Mouse (Mus musculus) retina, postnatal 1 day (tissue): ENCODE results near the gene Insig1.

Source experiments
- DNase-seq: peaks from one replicate; pipeline ENCODE4 v3.0.0-alpha.2; 2012

Insig1 gene

DNA sequence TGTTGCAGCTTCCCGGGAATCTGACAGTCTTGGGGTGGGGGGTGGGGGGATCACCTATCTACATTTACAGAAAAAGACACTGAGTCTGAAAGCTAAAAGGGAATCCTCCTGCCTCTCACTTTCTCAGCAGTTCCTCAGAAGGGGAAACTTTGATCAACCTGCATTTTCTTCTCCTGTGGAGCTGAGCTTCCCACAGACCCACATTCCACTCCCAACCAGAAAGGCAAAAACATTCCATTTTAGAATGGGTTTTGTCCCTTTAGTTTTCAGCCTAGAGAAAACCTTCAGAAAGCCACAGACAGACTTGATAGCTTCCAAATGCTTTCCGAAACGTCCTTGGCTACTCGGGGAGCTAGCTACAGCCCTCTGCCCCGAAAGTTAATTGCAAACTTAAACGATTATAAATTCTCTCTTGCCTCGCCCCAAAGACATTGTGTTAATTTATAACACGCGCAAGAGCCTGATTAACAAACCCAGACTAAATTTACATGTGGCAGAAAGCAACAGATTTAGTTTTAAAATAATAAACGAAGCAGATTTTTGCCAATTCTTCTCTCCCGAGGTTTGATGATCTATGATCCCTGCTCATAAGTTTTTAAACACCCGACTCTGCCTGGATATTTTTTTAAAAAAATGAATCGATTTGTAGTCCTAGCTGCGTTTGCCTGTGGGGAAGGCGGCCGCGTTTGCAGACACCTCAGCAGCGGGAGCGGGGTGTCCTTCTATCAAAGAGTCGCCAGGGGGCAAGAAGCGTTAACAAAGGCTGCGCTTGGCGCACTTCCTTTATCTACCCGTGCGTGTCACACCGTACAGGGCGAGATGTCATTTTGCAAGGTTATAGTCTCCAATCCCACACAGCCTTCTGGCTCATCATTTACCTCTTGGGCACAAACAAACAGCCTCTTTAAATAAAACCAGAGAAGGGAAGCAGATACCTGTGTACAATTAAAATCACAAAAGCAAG, 51.6 kb downstream of the Insig1 start:
- DNase-seq, result peak; percentile 87

DNA sequence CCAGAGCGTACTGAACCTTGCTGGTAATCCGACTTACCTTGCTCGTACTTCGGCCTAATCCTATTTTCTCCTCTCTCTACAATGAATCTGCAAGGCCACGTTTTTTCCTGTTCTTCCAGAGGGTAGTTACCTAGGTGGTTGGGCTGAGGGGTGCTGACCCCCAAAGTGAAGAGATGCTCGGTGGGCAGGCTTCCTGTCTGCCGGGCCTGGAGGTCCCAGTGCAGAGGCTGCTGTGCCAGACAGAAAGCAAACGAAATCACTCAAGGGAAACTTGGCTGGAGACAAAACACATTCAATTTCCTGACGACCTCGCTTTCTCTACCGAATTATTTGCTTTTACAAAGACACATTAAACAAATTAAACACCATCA, 52.3 kb downstream of the Insig1 start:
- no peak for DNase-seq

DNA sequence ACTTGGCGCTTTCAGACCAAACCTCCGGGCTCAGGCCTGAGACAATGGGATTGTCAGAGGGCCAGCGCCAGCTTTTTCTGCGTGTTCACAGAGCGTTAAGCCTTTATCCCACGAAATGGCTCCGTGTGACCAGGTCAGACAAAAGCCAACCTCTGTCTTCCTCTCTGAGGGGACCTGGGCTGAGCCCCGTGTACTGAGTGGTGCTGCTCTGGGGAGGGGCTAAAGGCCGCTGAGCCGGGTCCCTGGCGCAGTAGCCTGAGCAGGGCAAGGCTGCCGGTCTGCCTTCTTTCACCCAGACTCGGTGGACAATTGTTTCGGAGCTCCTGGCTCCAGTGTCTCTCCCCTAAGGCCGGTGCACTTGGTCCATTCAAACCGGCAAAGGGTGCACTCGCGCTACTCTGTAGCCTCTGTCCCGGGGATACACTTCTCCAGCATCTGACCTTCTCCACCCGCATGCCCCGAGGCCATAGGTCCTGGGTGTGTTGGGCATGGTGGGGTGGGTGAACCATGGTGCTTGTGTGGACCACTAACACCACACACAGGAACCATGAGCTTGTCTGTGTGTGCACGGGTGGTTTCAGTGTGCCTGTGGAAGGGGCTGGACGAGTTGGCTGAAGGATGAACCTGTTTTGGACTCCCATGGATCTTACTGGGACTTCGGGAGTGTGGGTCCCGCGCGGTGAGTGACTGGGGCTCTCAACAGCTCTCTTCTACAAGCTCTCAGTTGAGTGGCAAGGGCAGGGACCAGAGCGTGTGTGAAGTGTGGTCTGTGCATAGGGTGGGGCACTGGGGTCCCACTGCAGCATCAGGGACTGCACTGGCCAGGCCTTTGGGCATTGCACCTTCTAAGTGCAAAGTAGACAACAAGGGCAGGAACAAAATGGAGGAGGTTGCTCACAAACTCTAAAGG, 53.4 kb downstream of the Insig1 start:
- DNase-seq, result peak; percentile 40
